26 mouse cellular contexts compared by ENCODE assay signal in genomic region chr2:143732501-143732900, GRCm38 (mm10).
DNase-seq lines count a peak whose midpoint lies in the region; TF ChIP-seq lines count a peak whose summit lies in the region.
"Had no signal": no experiment of that assay in that cellular context is flagged by ENCODE, and none has a peak within 500 bp of the region (broad histone marks: within the 10 kb centered on the region; RNA-seq: fewer than 3 reads in every experiment).

No protein-coding gene starts in this region.

- no peak for TF ChIP-seq CTCF in thymus, adult 2 months (IDR thresholded peaks at IDR 0.05; ENCODE audit: borderline replicate concordance, control insufficient read depth, extremely low read depth, insufficient read depth, low read length, poor library complexity)

- H3K4me3 ChIP-seq in thymus, adult 2 months (ENCODE audit: control insufficient read depth, insufficient read depth, low read length) = no peak overlapping the region
- H3K4me3 ChIP-seq: embryonic facial prominence, embryonic 13.5 days; erythroblast, embryonic 14.5 days; forebrain, embryonic 12.5 days; heart, embryonic 13.5 days; limb, embryonic 15.5 days; midbrain, embryonic 15.5 days; neural tube, embryonic 13.5 days; stomach, embryonic 15.5 days had no signal

- no peaks in the 10 kb centered on the region for H3K4me1 ChIP-seq in thymus, adult 2 months (replicated peaks; ENCODE audit: control insufficient read depth, insufficient read depth, low read length)
- H3K4me1 ChIP-seq: embryonic facial prominence, embryonic 13.5 days; forebrain, embryonic 12.5 days; heart, embryonic 13.5 days; limb, embryonic 15.5 days; midbrain, embryonic 15.5 days; neural tube, embryonic 13.5 days; stomach, embryonic 15.5 days had no signal

- no peak overlapping the region for H3K27ac ChIP-seq in thymus, adult 2 months (ENCODE audit: control insufficient read depth, insufficient read depth, low read length)
- H3K27ac ChIP-seq: embryonic facial prominence, embryonic 13.5 days; forebrain, embryonic 12.5 days; heart, embryonic 13.5 days; hindbrain, postnatal 0 days; limb, embryonic 15.5 days; liver, embryonic 14.5 days; macrophage; midbrain, embryonic 15.5 days; neural tube, embryonic 13.5 days; stomach, embryonic 15.5 days had no signal

- no peaks in the 10 kb centered on the region for H3K27me3 ChIP-seq in thymus, adult 2 months (ENCODE audit: control insufficient read depth, insufficient read depth, low read length)
- H3K27me3 ChIP-seq: embryonic facial prominence, embryonic 13.5 days; forebrain, embryonic 12.5 days; heart, embryonic 13.5 days; limb, embryonic 15.5 days; midbrain, embryonic 15.5 days; neural tube, embryonic 13.5 days; stomach, embryonic 15.5 days had no signal

- no peaks in the 10 kb centered on the region for H3K36me3 ChIP-seq in thymus, adult 2 months (ENCODE audit: control insufficient read depth, insufficient read depth, low read length)
- H3K36me3 ChIP-seq: embryonic facial prominence, embryonic 13.5 days; forebrain, embryonic 12.5 days; heart, embryonic 13.5 days; limb, embryonic 15.5 days; midbrain, embryonic 15.5 days; neural tube, embryonic 13.5 days; stomach, embryonic 15.5 days had no signal

- no peak for TF ChIP-seq POLR2A in thymus, adult 2 months (IDR thresholded peaks at IDR 0.05; ENCODE audit: control insufficient read depth, extremely low read depth, insufficient read depth, low read length, poor library complexity)

- WGBS in thymus, adult 2 months = 82% methylated on average over 10 of the region's 10 CpGs

- peak; percentile 54 for DNase-seq in adrenal gland, adult 2 months
- DNase-seq in adrenal gland, postnatal 25 days = no peak
- DNase-seq in R1 (ENCODE audit: low read depth, low spot score) = peak; percentile 13
- DNase-seq in brain, adult 2 months (ENCODE audit: low read depth, low spot score) = peak; percentile 88
- DNase-seq in cerebellum, adult 9-10 months = peak; percentile 82
- no peak for DNase-seq in gastrocnemius, postnatal 10 days
- no peak for DNase-seq in gastrocnemius, adult 18-20 months (ENCODE audit: low spot score)
- no peak for DNase-seq in thymus, adult 2 months
- DNase-seq: embryo, embryonic 11 days; heart, postnatal 14 days; kidney, postnatal 4 days; lung, embryonic 14.5 days; retina, postnatal 1 day; right cerebral cortex, postnatal 4 days; thymus, postnatal 4 days had no signal

Comparison
In these comparisons a context has a peak if more than half of its experiments do, and no peak if none do; other contexts are left out.
1. DNase-seq: peak in adrenal gland, adult 2 months (single experiment), R1 (single experiment), brain, adult 2 months (single experiment) and cerebellum, adult 9-10 months (single experiment); none in adrenal gland, postnatal 25 days (single experiment), gastrocnemius, postnatal 10 days (single experiment), gastrocnemius, adult 18-20 months (single experiment) and thymus, adult 2 months (single experiment).